Mouse (Mus musculus): Measurements from ENCODE around the gene Haus3. TPM values are rescaled to one million over a fixed set of nuclear protein-coding genes. Genes with fewer than 3 reads are reported as not detected.
A peak's percentile ranks its signal among the peaks of the same experiment; 100 is the strongest.

The Haus3 gene
- polyA plus RNA-seq, 1 experiment from 2014 or later: 14.2 TPM

GRCm38 (mm10) chr5:34202006-34202405, 32.7 kb upstream of the Haus3 start:
- no peak overlapping the region for H3K4me3 ChIP-seq (ENCODE audit: low read length)
- H3K9me3 ChIP-seq (ENCODE audit: control insufficient read depth, low read length): no peaks in the 10 kb centered on the region
- no peaks in the 10 kb centered on the region for H3K36me3 ChIP-seq (ENCODE audit: control insufficient read depth, insufficient read depth, low read length)
- H3K9ac ChIP-seq (ENCODE audit: low read depth, low read length): no peak overlapping the region
- no peak overlapping the region for H3K27ac ChIP-seq (ENCODE audit: low read depth, low read length)
- no peaks in the 10 kb centered on the region for H3K4me1 ChIP-seq (ENCODE audit: control insufficient read depth, insufficient read depth, low read depth, low read length)
- H3K27me3 ChIP-seq (replicated peaks; ENCODE audit: control insufficient read depth, insufficient read depth, low read length): no peaks in the 10 kb centered on the region
- ATAC-seq: no peak
- WGBS: 75% methylated on average over 4 of the region's 4 CpGs
- H3K4me2 ChIP-seq (ENCODE audit: low read length): no peak overlapping the region

GRCm38 (mm10) chr5:34201396-34201795, 32.1 kb upstream of the Haus3 start:
- no peaks in the 10 kb centered on the region for H3K27me3 ChIP-seq (replicated peaks; ENCODE audit: control insufficient read depth, insufficient read depth, low read length)
- no peaks in the 10 kb centered on the region for H3K36me3 ChIP-seq (ENCODE audit: control insufficient read depth, insufficient read depth, low read length)
- H3K4me2 ChIP-seq (ENCODE audit: low read length): no peak overlapping the region
- H3K27ac ChIP-seq (ENCODE audit: low read depth, low read length): no peak overlapping the region
- WGBS: 70% methylated on average over 2 of the region's 2 CpGs
- H3K4me3 ChIP-seq (ENCODE audit: low read length): no peak overlapping the region
- no peaks in the 10 kb centered on the region for H3K4me1 ChIP-seq (ENCODE audit: control insufficient read depth, insufficient read depth, low read depth, low read length)
- no peak for ATAC-seq
- H3K9ac ChIP-seq (ENCODE audit: low read depth, low read length): no peak overlapping the region
- no peaks in the 10 kb centered on the region for H3K9me3 ChIP-seq (ENCODE audit: control insufficient read depth, low read length)

- Histone ChIP-seq H3K4me3 (ENCODE audit: low read length) (no peak overlapping the region), H3K9ac (ENCODE audit: low read depth, low read length) (no peak overlapping the region), H3K4me2 (ENCODE audit: low read length) (no peak overlapping the region), H3K9me3 (ENCODE audit: control insufficient read depth, low read length) (no peaks in the 10 kb centered on the region), H3K27me3 (replicated peaks; ENCODE audit: control insufficient read depth, insufficient read depth, low read length) (no peaks in the 10 kb centered on the region), H3K36me3 (ENCODE audit: control insufficient read depth, insufficient read depth, low read length) (no peaks in the 10 kb centered on the region), H3K4me1 (ENCODE audit: control insufficient read depth, insufficient read depth, low read depth, low read length) (no peaks in the 10 kb centered on the region), H3K27ac (ENCODE audit: low read depth, low read length) (no peak overlapping the region)
- WGBS: 92% methylated on average over 6 of the region's 6 CpGs
- ATAC-seq: no peak
Measured at GRCm38 (mm10) chr5:34198615-34199014, 29.3 kb upstream of the Haus3 start.

- H3K4me1 ChIP-seq (ENCODE audit: control insufficient read depth, insufficient read depth, low read depth, low read length): no peaks in the 10 kb centered on the region
- WGBS: 70% methylated on average over 4 of the region's 4 CpGs
- H3K9me3 ChIP-seq (ENCODE audit: control insufficient read depth, low read length): no peaks in the 10 kb centered on the region
- no peak overlapping the region for H3K9ac ChIP-seq (ENCODE audit: low read depth, low read length)
- H3K4me3 ChIP-seq (ENCODE audit: low read length): no peak overlapping the region
- H3K4me2 ChIP-seq (ENCODE audit: low read length): no peak overlapping the region
- ATAC-seq: peak; percentile 58; the same call in 1 of the 2 replicates
- H3K36me3 ChIP-seq (ENCODE audit: control insufficient read depth, insufficient read depth, low read length): no peaks in the 10 kb centered on the region
- H3K27me3 ChIP-seq (replicated peaks; ENCODE audit: control insufficient read depth, insufficient read depth, low read length): no peaks in the 10 kb centered on the region
- H3K27ac ChIP-seq (ENCODE audit: low read depth, low read length): no peak overlapping the region
Measured at GRCm38 (mm10) chr5:34197243-34197642, 27.9 kb upstream of the Haus3 start.

GRCm38 (mm10) chr5:34196423-34196822, 27.1 kb upstream of the Haus3 start:
- no peaks in the 10 kb centered on the region for H3K36me3 ChIP-seq (ENCODE audit: control insufficient read depth, insufficient read depth, low read length)
- H3K4me3 ChIP-seq (ENCODE audit: low read length): no peak overlapping the region
- H3K4me2 ChIP-seq (ENCODE audit: low read length): no peak overlapping the region
- H3K27ac ChIP-seq (ENCODE audit: low read depth, low read length): no peak overlapping the region
- ATAC-seq: no peak
- no peak overlapping the region for H3K9ac ChIP-seq (ENCODE audit: low read depth, low read length)
- H3K4me1 ChIP-seq (ENCODE audit: control insufficient read depth, insufficient read depth, low read depth, low read length): no peaks in the 10 kb centered on the region
- no peaks in the 10 kb centered on the region for H3K27me3 ChIP-seq (replicated peaks; ENCODE audit: control insufficient read depth, insufficient read depth, low read length)
- 79% methylated on average over 7 of the region's 7 CpGs for WGBS
- H3K9me3 ChIP-seq (ENCODE audit: control insufficient read depth, low read length): no peaks in the 10 kb centered on the region

GRCm38 (mm10) chr5:34195786-34196185, 26.5 kb upstream of the Haus3 start:
- Histone ChIP-seq H3K9ac (ENCODE audit: low read depth, low read length) (no peak overlapping the region), H3K4me1 (ENCODE audit: control insufficient read depth, insufficient read depth, low read depth, low read length) (no peaks in the 10 kb centered on the region), H3K27me3 (replicated peaks; ENCODE audit: control insufficient read depth, insufficient read depth, low read length) (no peaks in the 10 kb centered on the region), H3K36me3 (ENCODE audit: control insufficient read depth, insufficient read depth, low read length) (no peaks in the 10 kb centered on the region), H3K4me2 (ENCODE audit: low read length) (no peak overlapping the region), H3K4me3 (ENCODE audit: low read length) (no peak overlapping the region), H3K27ac (ENCODE audit: low read depth, low read length) (no peak overlapping the region), H3K9me3 (ENCODE audit: control insufficient read depth, low read length) (no peaks in the 10 kb centered on the region)
- no peak for ATAC-seq
- WGBS: 91% methylated on average over 12 of the region's 12 CpGs

- no peak overlapping the region for H3K27ac ChIP-seq (ENCODE audit: low read depth, low read length)
- H3K36me3 ChIP-seq (ENCODE audit: control insufficient read depth, insufficient read depth, low read length): no peaks in the 10 kb centered on the region
- H3K27me3 ChIP-seq (replicated peaks; ENCODE audit: control insufficient read depth, insufficient read depth, low read length): no peaks in the 10 kb centered on the region
- H3K4me3 ChIP-seq (ENCODE audit: low read length): no peak overlapping the region
- H3K9ac ChIP-seq (ENCODE audit: low read depth, low read length): no peak overlapping the region
- H3K4me1 ChIP-seq (ENCODE audit: control insufficient read depth, insufficient read depth, low read depth, low read length): no peaks in the 10 kb centered on the region
- H3K4me2 ChIP-seq (ENCODE audit: low read length): no peak overlapping the region
- no peaks in the 10 kb centered on the region for H3K9me3 ChIP-seq (ENCODE audit: control insufficient read depth, low read length)
- 86% methylated on average over 6 of the region's 6 CpGs for WGBS
- ATAC-seq: no peak
Measured at GRCm38 (mm10) chr5:34194975-34195662, 25.8 kb upstream of the Haus3 start.

GRCm38 (mm10) chr5:34194426-34194825, 25.1 kb upstream of the Haus3 start:
- WGBS: 60% methylated on average over 1 of the region's 1 CpGs

GRCm38 (mm10) chr5:34191843-34192242, 22.5 kb upstream of the Haus3 start:
- no peak for ATAC-seq
- Histone ChIP-seq H3K27me3 (replicated peaks; ENCODE audit: control insufficient read depth, insufficient read depth, low read length) (no peaks in the 10 kb centered on the region), H3K4me1 (ENCODE audit: control insufficient read depth, insufficient read depth, low read depth, low read length) (peaks cover 8% of the 10 kb centered on the region), H3K9ac (ENCODE audit: low read depth, low read length) (no peak overlapping the region), H3K27ac (ENCODE audit: low read depth, low read length) (no peak overlapping the region), H3K36me3 (ENCODE audit: control insufficient read depth, insufficient read depth, low read length) (no peaks in the 10 kb centered on the region), H3K4me2 (ENCODE audit: low read length) (no peak overlapping the region), H3K4me3 (ENCODE audit: low read length) (no peak overlapping the region), H3K9me3 (ENCODE audit: control insufficient read depth, low read length) (no peaks in the 10 kb centered on the region)
- WGBS: 70% methylated on average over 4 of the region's 4 CpGs

More at GRCm38 (mm10) chr5:34194426-34194825, 25.1 kb upstream of the Haus3 start:
- Histone ChIP-seq H3K27ac (ENCODE audit: low read depth, low read length) (no peak overlapping the region), H3K4me1 (ENCODE audit: control insufficient read depth, insufficient read depth, low read depth, low read length) (no peaks in the 10 kb centered on the region), H3K9me3 (ENCODE audit: control insufficient read depth, low read length) (no peaks in the 10 kb centered on the region), H3K36me3 (ENCODE audit: control insufficient read depth, insufficient read depth, low read length) (no peaks in the 10 kb centered on the region), H3K4me3 (ENCODE audit: low read length) (no peak overlapping the region), H3K27me3 (replicated peaks; ENCODE audit: control insufficient read depth, insufficient read depth, low read length) (no peaks in the 10 kb centered on the region), H3K9ac (ENCODE audit: low read depth, low read length) (no peak overlapping the region), H3K4me2 (ENCODE audit: low read length) (no peak overlapping the region)
- ATAC-seq: no peak
